Mouse (Mus musculus): Measurements from ENCODE around the gene Fgfr2. TPM values are rescaled to one million over a fixed set of nuclear protein-coding genes. Genes with fewer than 3 reads are reported as not detected.

Gene Fgfr2
- total RNA-seq, 2 experiments from 2014 or later = 1.5 to 1.7 TPM

GRCm38 (mm10) chr7:130291179-130291578, 2832.0 kb downstream of the Fgfr2 start:
- intact Hi-C loops (cut with DNase I) = no loop called here
- DNase-seq = no peak

GRCm38 (mm10) chr7:130289428-130289790, 2833.7 kb downstream of the Fgfr2 start:
- intact Hi-C loops (cut with DNase I) = no loop called here
- DNase-seq = no peak

DNA sequence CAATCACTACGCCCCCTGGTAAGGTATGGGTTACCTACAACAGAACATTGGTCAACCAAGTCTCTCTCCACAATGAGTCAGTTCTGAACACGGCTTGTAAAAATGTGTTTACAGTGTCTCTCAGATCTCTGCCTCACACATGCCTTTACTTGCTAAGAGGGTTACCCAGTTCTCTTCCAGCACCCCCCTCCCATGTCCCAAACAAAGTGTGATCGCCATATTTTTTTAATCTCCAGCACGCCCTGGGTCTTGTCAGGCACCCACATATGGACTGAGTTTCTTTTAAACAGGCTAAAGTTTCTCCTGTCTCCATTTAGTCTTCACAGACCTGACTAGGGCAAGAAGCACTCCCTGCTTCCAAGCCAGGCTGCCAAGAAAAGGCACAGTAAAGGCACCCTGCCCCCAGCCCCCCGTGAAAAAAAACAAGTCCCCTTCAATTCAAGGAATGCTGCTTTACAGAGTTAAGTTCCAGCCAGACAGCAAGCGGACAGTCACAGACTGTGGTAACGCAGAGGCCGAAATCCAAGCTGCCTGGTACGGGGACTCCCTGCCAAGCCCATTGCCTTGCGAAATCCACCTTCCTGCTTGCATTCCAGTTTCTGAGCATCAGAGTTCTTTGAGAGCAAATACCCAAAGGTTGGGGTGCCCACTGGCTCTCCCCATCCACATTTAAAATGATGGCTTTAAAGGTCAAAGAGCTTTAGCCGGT, 2834.3 kb downstream of the Fgfr2 start:
- peak in 1 of 2 experiments; percentile 14 for DNase-seq
- intact Hi-C loops (cut with DNase I) = no loop called here

DNA sequence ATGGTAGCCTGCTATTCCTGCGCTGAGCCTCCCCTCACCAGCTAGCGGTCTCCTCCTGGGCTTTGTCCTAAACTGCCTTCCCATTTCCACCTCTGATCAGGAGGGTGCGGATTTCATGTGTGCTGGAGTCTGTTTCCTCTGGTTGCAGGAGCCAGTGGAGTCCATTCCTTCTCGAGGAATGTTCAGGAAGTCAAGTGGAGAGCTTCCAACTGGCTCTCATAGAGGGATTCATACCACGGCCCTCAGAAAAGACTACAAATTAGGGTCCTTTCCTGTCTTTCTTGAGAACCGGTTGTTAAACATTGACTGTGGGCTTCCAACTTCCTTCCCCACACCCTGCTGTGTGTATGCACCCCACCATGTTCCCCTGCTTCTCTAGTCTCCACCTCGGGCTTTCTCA, 2834.9 kb downstream of the Fgfr2 start:
- no peak for DNase-seq
- intact Hi-C loops (cut with DNase I) = no loop called here

DNA sequence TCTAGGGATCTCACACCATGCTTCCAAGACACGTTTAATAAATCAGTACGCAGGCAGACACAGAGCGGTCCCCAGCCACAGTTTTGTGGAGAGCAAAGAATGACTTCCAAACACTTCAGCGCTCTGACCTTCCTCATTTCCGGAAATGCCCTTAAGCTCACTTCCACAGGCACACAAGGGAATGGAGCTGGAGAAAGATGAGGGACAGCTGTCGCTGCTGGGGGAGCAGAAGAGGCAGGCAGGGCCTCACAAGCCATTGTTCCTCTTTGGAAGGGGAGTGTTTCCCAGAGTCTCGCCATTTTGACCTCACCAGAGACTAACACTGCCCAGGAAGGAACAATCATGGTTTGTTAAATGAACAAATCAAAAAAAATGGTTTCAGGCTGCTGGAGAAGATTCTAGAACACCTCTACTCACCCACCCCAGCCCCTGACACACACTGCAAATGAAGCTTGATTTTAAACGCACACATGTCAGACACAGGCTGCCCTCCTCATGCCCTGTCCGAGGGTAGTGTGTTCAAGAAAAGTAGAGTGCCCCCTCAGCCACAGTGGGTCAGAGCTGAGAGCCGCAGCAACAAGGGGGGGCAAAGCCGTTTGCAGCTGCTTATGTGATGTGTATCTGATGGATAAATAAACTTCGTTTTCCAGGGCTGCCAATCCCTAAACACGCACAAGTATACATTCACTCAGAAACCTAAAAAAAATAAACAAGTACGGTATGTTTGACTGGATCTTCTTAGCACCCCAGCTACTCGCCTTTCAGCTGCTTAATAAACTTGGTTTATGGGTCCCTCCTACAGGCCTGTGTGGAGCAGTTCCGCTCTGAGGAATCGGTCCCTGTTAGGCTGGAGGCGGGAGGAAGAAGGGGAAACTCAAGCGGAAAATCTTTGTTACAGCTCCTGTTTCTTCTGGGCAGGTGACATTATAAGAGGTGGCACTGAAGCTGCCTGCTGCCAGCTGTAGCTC, 2844.1 kb downstream of the Fgfr2 start:
- intact Hi-C loops (cut with DNase I) = no loop called here
- DNase-seq = peak in 1 of 2 experiments; percentile 13

DNA sequence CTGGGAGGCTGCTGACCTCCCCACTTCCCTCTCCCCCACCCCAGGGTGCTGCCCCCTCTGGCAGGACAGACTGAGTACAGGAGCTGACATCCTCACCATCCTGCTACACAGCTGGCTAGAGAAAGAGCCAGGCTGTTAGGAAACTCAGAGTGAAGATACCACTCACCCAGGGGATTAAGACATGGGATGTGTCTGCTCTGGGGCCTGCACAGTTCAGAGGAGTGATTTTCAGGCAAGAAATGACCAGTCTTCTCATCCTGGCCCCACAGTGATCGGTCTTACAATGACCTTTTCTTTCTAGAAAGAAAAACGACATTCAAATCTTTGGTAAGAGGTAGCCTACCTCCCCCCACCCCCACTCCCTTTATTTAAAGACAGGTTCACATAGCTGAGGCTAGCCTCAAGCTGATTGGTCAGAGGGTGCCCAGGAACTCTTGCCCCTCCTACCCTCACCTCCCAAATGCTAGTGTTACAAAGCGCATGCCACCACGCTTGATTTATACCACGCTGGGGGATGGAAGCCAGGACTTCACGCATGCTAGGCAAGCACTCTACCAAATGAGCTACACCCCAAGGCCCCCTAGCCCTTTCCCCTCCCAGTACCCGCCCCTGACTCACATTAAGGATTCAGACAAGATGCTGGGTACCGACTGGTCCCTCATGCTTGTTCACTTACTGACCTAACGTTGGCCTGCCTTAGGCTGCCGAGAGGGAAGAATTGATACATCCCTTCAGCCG, 2845.0 kb downstream of the Fgfr2 start:
- DNase-seq = no peak
- intact Hi-C loops (cut with DNase I) = no loop called here

DNA sequence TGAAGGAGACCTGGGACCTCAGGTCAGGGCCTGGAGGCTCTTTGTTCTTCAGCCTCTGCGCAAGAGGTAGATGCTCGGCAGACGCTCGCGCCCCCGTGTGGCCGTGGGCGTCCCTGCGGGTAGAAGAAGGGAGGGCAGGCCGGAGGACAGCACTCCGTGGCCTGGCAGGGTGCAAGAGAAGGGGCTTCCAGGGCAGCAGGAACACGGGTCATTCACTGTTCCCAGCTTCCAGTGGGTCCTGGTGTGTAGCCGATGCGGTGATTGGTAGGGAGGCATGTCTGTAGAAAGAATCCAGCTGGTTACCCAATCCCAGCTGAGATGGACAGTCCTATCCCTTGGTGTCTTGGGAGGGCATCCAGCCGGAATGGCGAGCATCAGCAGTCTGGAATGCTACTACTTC, 2849.9 kb downstream of the Fgfr2 start:
- intact Hi-C loops (cut with DNase I) = loop anchor here (1.0 to 5.0 kb wide), 4 partner anchors 49 to 620 kb away; no protein-coding TSS in a partner anchor
- peak; percentile 74 to 80 for DNase-seq

- DNase-seq = no peak
- intact Hi-C loops (cut with DNase I) = loop anchor here (5.0 kb wide), 2 partner anchors 51 to 111 kb away; no protein-coding TSS in a partner anchor
Measured at GRCm38 (mm10) chr7:130270807-130271206, 2852.3 kb downstream of the Fgfr2 start.

- intact Hi-C loops (cut with DNase I) = no loop called here
- DNase-seq = no peak
Measured at GRCm38 (mm10) chr7:130269124-130269867, 2853.9 kb downstream of the Fgfr2 start.

GRCm38 (mm10) chr7:130267099-130267498, 2856.1 kb downstream of the Fgfr2 start:
- DNase-seq = no peak
- intact Hi-C loops (cut with DNase I) = no loop called here

DNA sequence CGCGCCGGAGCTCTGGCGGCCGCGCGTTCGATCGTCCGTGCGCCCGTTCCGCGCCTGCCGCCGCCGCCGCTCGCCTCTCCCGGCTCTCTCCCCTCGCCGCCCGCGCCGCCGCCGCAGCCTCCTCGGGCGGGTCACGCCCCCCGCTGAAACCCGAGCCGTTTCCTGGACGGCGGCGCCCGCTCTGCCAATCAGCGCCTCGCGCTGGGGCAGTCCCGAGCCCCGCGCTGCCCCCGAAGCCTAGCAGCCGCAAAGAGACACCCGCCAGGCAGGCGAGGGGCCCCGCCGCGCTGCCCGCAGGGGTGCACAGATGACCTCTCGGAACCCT, 2857.0 kb downstream of the Fgfr2 start:
- intact Hi-C loops (cut with DNase I) = no loop called here
- DNase-seq = peak; percentile 78

DNA sequence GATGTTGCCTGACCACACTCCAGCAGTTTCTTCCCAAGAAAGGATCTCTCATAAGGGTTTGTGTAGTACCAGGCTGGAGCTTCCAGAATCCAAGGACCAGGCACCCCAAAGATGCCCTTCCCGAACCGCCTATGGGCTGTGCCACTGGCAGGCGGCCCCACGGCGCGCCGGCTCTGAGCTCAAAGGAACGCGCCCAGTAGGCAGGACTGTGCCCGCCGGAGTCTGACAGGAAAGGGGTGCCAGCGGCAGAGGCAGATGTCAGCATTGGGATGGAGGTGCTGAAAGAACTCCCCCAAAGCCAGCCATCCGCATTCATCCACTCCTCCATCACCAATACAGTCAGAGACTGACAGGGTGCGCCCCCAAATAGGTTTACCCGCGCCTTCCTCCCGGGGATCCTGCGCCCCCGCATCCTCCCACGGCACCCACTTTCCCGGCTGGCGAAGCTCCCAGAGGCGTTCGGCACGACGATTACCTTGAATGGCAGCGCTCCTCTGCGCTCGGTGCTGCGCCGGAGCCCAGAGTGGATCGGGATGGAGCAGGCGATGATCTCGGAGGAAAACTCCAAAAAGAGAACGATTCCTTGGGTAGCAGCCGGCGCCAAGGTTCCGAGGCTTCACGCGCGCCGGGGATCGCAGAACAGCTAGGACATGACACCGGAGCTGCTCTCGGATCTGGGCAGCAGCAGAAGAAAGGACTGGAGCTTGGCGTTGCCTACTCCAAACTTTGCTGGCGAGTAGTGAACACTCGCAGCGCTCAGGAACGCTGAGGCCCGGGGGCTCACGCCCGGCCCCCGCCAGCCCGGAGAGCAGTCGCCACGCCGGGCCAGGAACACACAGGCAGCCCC, 2857.6 kb downstream of the Fgfr2 start:
- intact Hi-C loops (cut with DNase I) = no loop called here
- DNase-seq = peak in 1 of 2 experiments; percentile 38

DNA sequence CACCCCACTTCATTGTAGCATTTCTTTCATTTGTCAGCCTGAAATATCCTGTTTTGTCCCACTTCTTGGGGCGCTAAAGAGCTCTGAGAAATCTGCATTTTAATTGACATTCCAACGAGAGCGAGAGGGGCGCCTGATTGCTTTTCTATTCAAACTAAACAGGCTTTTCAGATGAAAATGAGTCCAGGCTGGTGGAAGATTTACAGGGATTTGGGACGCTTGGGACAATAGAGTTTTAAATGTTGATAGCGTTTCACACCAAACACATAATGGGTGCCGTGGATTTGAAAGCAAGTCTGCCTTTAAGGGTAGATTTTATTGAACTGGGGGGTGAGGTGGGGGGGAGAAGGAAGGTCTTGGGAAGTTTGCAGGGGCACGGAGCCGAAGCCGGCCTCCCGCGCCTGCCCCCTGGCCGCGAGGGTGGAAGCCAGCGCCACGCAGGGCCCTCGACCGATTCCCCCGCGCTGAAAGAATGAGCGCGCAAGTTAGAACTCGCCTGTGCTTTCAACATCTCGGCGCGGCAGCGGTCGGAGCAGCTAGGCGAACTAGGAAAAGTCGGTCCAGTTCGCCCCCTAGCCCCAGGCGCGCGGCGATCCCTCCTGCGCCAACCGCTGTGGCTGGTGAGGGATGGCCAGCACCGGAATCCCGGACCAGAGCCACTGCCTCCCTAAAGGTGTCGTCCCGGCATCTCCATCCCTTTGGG, 2858.4 kb downstream of the Fgfr2 start:
- intact Hi-C loops (cut with DNase I) = no loop called here
- DNase-seq = peak in 1 of 2 experiments; percentile 42

- intact Hi-C loops (cut with DNase I) = no loop called here
- DNase-seq = no peak
Measured at GRCm38 (mm10) chr7:130263799-130264351, 2859.3 kb downstream of the Fgfr2 start.

GRCm38 (mm10) chr7:130263233-130263594, 2859.9 kb downstream of the Fgfr2 start:
- DNase-seq = no peak
- intact Hi-C loops (cut with DNase I) = no loop called here

- intact Hi-C loops (cut with DNase I) = no loop called here
- no peak for DNase-seq
Measured at GRCm38 (mm10) chr7:130262528-130263232, 2860.5 kb downstream of the Fgfr2 start.

- intact Hi-C loops (cut with DNase I) = no loop called here
- DNase-seq = no peak
Measured at GRCm38 (mm10) chr7:130261684-130262527, 2861.2 kb downstream of the Fgfr2 start.
